Mouse (Mus musculus): ENCODE measurements at regions not wholly inside any gene's neighbourhood (a gene's known extent, or its start where the extent isn't known, plus 50 kb on each side); places are given as distances from the start of the nearest gene placed in this dataset.

DNA sequence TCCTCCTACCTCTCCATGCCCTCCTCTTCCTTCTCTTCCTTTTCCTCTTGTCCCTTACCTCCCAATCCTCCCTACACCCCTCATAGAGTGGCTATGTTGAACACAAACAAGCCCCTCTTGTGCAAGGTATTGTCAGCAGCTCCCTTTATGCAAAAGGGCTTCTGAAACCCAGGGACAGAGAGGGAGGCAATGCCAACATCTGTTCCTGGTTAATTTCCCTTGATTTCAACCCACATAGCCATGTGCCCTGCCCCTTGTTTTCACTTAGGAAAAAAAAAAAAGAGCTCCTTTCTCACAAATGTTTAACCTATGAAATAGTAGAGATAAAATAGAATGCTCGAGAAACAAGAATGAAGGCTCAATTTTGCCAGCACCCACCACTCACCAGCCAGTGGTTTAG is 333.5 kb downstream of the Bckdhb start:
- no peak for TF ChIP-seq TBP (IDR thresholded peaks at IDR 0.05; ENCODE audit: low read depth, low read length)
- TF ChIP-seq EP300 (IDR thresholded peaks at IDR 0.05; ENCODE audit: low read depth in 1 of 2, low read length in 2 of 2): no peak
- no peak for TF ChIP-seq RAD21 (IDR thresholded peaks at IDR 0.05; ENCODE audit: low read depth, low read length)
- no peak for TF ChIP-seq ZC3H11A (IDR thresholded peaks at IDR 0.05; ENCODE audit: low read depth, low read length)
- no peak for TF ChIP-seq UBTF (IDR thresholded peaks at IDR 0.05; ENCODE audit: borderline replicate concordance, insufficient read depth, low read depth, low read length)
- TF ChIP-seq POLR2A (IDR thresholded peaks at IDR 0.05; ENCODE audit: control insufficient read depth in 1 of 2, insufficient read depth in 1 of 2, low read depth in 1 of 2, low read length in 2 of 2, poor library complexity in 1 of 2): no peak
- no peak for TF ChIP-seq ELF1 (IDR thresholded peaks at IDR 0.05; ENCODE audit: low read depth, low read length)
- no peak for TF ChIP-seq E2F4 (IDR thresholded peaks at IDR 0.05; ENCODE audit: borderline replicate concordance, low read depth, low read length)
- TF ChIP-seq ZMIZ1 (IDR thresholded peaks at IDR 0.05; ENCODE audit: low read depth, low read length): no peak
- no peak for TF ChIP-seq MAZ (IDR thresholded peaks at IDR 0.05; ENCODE audit: low read depth, low read length)
- TF ChIP-seq MYC (IDR thresholded peaks at IDR 0.05; ENCODE audit: low read depth, low read length): no peak
- no peak for TF ChIP-seq GABPA (IDR thresholded peaks at IDR 0.05; ENCODE audit: low read depth, low read length)
- TF ChIP-seq HCFC1 (IDR thresholded peaks at IDR 0.05; ENCODE audit: low read depth, low read length): no peak
- no peak for TF ChIP-seq TAL1 (IDR thresholded peaks at IDR 0.05; ENCODE audit: low read length)
- no peak for TF ChIP-seq USF1 (IDR thresholded peaks at IDR 0.05; ENCODE audit: low read depth, low read length)
- no peak for TF ChIP-seq ETS1 (IDR thresholded peaks at IDR 0.05; ENCODE audit: low read depth, low read length)
- Histone ChIP-seq H3K4me3 (ENCODE audit: control insufficient read depth in 1 of 2, insufficient read depth in 1 of 2, low read depth in 2 of 2, low read length in 2 of 2) (no peak overlapping the region), H3K36me3 (ENCODE audit: control insufficient read depth in 1 of 2, insufficient read depth in 2 of 2, low read length in 2 of 2) (no peaks in the 10 kb centered on the region), H3K79me2 (ENCODE audit: control insufficient read depth, insufficient read depth, low read length, poor library complexity) (no peaks in the 10 kb centered on the region), H3K9me3 (replicated peaks; ENCODE audit: insufficient read depth, low read length) (no peaks in the 10 kb centered on the region), H3K4me1 (ENCODE audit: control insufficient read depth in 1 of 2, insufficient read depth in 2 of 2, low read length in 2 of 2) (no peaks in the 10 kb centered on the region), H3K27ac (ENCODE audit: control insufficient read depth, low read depth, low read length) (no peak overlapping the region), H3K27me3 (ENCODE audit: control insufficient read depth in 1 of 2, insufficient read depth in 2 of 2, low read length in 2 of 2) (no peaks in the 10 kb centered on the region), H3K9ac (ENCODE audit: control insufficient read depth, low read depth, low read length, poor library complexity, severe bottlenecking) (no peak overlapping the region)
- DNase-seq (ENCODE audit: low read depth, low spot score): no peak

DNA sequence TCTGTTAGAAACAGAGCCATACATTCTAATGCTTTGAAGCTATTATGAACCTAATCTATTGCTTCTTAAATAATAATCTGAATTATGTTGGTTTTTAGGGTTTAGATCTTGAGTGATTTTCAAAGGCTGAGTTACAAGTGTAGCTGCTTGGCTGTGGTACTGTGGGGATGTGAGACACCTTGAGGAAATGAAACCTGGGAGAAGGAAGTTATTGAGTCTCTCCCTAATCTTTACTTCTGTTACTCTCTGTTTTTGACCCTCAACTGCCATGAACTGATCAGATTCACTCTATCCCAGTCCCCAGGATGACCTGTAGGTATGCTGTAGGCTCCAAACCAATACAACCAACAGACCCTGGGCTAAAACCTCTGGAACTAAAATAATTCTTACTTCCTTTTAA is 334.8 kb downstream of the Bckdhb start:
- H3K27ac ChIP-seq (ENCODE audit: control insufficient read depth, low read depth, low read length): no peak overlapping the region
- no peaks in the 10 kb centered on the region for H3K4me1 ChIP-seq (ENCODE audit: control insufficient read depth in 1 of 2, insufficient read depth in 2 of 2, low read length in 2 of 2)
- no peaks in the 10 kb centered on the region for H3K9me3 ChIP-seq (replicated peaks; ENCODE audit: insufficient read depth, low read length)
- no peak overlapping the region for H3K9ac ChIP-seq (ENCODE audit: control insufficient read depth, low read depth, low read length, poor library complexity, severe bottlenecking)
- DNase-seq (ENCODE audit: low read depth, low spot score): no peak
- no peaks in the 10 kb centered on the region for H3K36me3 ChIP-seq (ENCODE audit: control insufficient read depth in 1 of 2, insufficient read depth in 2 of 2, low read length in 2 of 2)
- no peaks in the 10 kb centered on the region for H3K27me3 ChIP-seq (ENCODE audit: control insufficient read depth in 1 of 2, insufficient read depth in 2 of 2, low read length in 2 of 2)
- TF ChIP-seq MAZ (IDR thresholded peaks at IDR 0.05; ENCODE audit: low read depth, low read length) (no peak), ELF1 (IDR thresholded peaks at IDR 0.05; ENCODE audit: low read depth, low read length) (no peak), RAD21 (IDR thresholded peaks at IDR 0.05; ENCODE audit: low read depth, low read length) (no peak), USF2 (IDR thresholded peaks at IDR 0.05; ENCODE audit: borderline replicate concordance in 1 of 2, insufficient read depth in 1 of 2, low read depth in 1 of 2, low read length in 2 of 2) (no peak), NELFE (IDR thresholded peaks at IDR 0.05; ENCODE audit: low read depth, low read length) (no peak), POLR2A (IDR thresholded peaks at IDR 0.05; ENCODE audit: control insufficient read depth in 1 of 2, insufficient read depth in 1 of 2, low read depth in 1 of 2, low read length in 2 of 2, poor library complexity in 1 of 2) (no peak), KAT2A (conservative IDR thresholded peaks at IDR 0.05; ENCODE audit: low read depth, low read length) (no peak), GATA1 (IDR thresholded peaks at IDR 0.05; ENCODE audit: low read depth, low read length) (no peak), RCOR1 (IDR thresholded peaks at IDR 0.05; ENCODE audit: low read depth, low read length) (no peak), POLR2AphosphoS5 (IDR thresholded peaks at IDR 0.05; ENCODE audit: borderline replicate concordance, low read depth, low read length) (no peak), TBP (IDR thresholded peaks at IDR 0.05; ENCODE audit: low read depth, low read length) (no peak), POLR2AphosphoS2 (IDR thresholded peaks at IDR 0.05; ENCODE audit: low read length) (no peak), MEF2A (IDR thresholded peaks at IDR 0.05; ENCODE audit: extremely low read depth, insufficient replicate concordance, low read depth, low read length, poor library complexity, severe bottlenecking) (no peak), SMC3 (IDR thresholded peaks at IDR 0.05; ENCODE audit: low read depth, low read length) (no peak), ETS1 (IDR thresholded peaks at IDR 0.05; ENCODE audit: low read depth, low read length) (no peak)
- no peaks in the 10 kb centered on the region for H3K79me2 ChIP-seq (ENCODE audit: control insufficient read depth, insufficient read depth, low read length, poor library complexity)
- H3K4me3 ChIP-seq (ENCODE audit: control insufficient read depth in 1 of 2, insufficient read depth in 1 of 2, low read depth in 2 of 2, low read length in 2 of 2): no peak overlapping the region
